Mouse (Mus musculus): Measurements from ENCODE around the gene Camk1d. TPM values are rescaled to one million over a fixed set of nuclear protein-coding genes. Genes with fewer than 3 reads are reported as not detected.
"Not testable (repeated sequence)": the region's sequence is repeated elsewhere in the genome, so short reads cannot be mapped to it uniquely, and the experiment has no call there.

Camk1d gene
- total RNA-seq, 2 experiments from 2014 or later = 64.2 to 64.3 TPM

GRCm38 (mm10) chr2:5425612-5426011 lies 288.7 kb downstream of the Camk1d start:
- DNase-seq = no peak

DNA sequence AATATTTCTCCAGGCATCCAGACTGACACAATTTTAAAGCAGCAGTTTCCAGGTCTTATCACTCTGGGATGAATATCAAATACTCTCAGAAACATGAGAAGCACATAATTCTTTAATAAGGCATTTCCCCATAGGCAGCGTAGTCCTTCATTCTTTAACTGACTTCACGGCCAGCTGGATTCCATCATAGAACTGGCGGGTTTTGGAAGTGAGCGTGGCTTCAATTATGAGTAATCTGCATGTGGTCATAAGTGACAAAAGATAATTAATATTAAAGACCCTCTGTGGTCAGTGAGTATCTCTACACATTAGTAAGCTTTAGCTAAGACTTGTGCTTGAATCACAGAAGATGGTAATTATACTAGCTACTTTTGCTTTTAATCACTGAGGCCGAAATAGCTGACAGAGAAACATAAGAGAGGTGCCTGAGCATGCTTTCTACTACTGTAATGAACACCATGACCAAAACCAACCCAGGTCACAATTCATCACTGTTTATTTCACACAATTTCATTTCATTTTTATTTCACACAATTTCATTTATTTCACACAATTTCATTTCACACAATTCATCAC lies 293.6 kb downstream of the Camk1d start:
- DNase-seq = no peak
- intact Hi-C loops (cut with DNase I) = no loop called here

More at GRCm38 (mm10) chr2:5425612-5426011, 288.7 kb downstream of the Camk1d start:
- intact Hi-C loops (cut with DNase I) = no loop called here

GRCm38 (mm10) chr2:5418802-5419201 lies 295.5 kb downstream of the Camk1d start:
- DNase-seq = no peak
- intact Hi-C loops (cut with DNase I) = no loop called here

- peak; percentile 59 for DNase-seq
- intact Hi-C loops (cut with DNase I) = no loop called here
Observed at GRCm38 (mm10) chr2:5417158-5418032, 296.9 kb downstream of the Camk1d start.

DNA sequence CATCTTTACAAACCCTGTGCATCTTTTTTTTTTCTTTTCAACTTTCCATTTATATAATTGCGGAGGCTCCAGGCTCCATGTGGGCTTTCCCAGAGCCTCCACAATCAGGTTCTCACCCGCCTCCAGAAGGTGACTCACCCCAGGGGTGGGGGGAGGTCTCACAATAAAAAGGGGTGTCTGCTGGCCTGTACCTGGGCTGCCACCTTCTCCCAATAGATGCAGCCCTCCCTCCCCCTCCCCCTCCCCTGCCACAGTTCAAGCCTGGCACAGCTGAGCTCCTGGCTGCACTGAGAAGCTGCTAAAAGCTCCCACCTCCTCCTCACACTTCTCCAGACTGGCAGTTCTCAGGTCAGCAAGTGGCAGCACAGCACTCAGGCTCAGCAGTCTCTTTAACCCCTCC lies 302.5 kb downstream of the Camk1d start:
- intact Hi-C loops (cut with DNase I) = no loop called here

DNA sequence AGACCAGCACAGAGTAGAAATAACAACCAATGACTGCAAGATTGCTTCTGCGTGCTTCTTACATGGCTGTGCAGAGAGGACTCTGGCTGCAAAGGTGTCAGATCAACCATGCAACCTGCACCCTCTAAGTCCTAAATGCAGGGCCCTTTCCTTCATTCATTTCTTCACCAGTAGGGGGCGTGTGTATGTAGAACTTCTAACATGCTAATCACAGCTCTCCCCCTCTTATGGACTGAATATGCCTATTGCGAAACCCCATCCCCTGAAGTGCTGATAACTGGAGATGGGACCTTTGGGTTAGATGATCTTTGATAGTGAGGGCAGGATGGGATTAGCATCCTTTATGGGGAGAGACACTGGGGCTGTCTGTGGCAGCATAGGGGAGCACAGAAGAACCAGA lies 310.5 kb downstream of the Camk1d start:
- DNase-seq = no peak
- intact Hi-C loops (cut with DNase I) = no loop called here

More for the DNA sequence above, 302.5 kb downstream of the Camk1d start:
- no peak for DNase-seq

DNA sequence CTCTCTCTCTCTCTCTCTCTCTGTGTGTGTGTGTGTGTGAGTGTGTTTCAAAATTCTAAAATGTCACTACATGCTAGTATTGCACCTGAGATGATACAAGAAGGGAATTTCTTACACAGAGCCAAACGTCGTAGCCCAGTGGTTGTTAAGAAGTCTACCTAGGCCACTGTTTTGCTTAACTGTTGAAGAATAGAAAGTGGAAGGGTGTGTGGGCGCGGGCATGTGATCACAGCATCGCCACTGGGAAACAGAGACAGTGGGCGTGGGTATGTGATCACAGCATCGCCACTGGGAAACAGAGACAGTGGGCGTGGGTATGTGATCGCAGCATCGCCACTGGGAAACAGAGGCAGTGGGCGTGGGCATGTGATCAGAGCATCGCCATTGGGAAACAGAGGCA lies 312.3 kb downstream of the Camk1d start:
- intact Hi-C loops (cut with DNase I) = no loop called here
- no peak for DNase-seq

GRCm38 (mm10) chr2:5398505-5398904 lies 315.8 kb downstream of the Camk1d start:
- DNase-seq = no peak
- intact Hi-C loops (cut with DNase I) = loop anchor here (5.0 kb wide), 1 partner anchor 316 kb away; no protein-coding TSS in a partner anchor

DNA sequence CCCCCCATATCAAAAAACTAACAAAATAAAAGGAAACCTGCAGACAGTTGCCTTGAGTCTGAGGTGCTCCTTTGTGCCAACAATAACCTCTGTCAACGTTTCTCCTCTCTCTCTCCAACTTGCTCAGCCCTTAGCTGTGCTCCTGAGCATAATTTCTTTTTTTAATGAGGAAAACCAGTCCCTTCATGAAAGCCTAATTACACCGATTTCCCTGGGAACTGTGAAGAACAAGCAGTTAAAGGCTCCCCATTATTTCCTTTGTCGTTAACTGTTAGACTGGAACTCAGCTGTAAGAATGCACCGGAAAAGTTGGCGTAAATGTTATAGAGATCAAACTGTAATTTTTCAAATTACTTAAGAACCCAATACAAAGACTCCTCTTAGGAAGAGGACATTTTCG lies 316.3 kb downstream of the Camk1d start:
- intact Hi-C loops (cut with DNase I) = loop anchor here (5.0 kb wide), 1 partner anchor 316 kb away; no protein-coding TSS in a partner anchor

GRCm38 (mm10) chr2:5397468-5397867 lies 316.8 kb downstream of the Camk1d start:
- intact Hi-C loops (cut with DNase I) = loop anchor here (5.0 kb wide), 1 partner anchor 315 kb away; no protein-coding TSS in a partner anchor
- no peak for DNase-seq

More for the DNA sequence above, 316.3 kb downstream of the Camk1d start:
- no peak for DNase-seq

DNA sequence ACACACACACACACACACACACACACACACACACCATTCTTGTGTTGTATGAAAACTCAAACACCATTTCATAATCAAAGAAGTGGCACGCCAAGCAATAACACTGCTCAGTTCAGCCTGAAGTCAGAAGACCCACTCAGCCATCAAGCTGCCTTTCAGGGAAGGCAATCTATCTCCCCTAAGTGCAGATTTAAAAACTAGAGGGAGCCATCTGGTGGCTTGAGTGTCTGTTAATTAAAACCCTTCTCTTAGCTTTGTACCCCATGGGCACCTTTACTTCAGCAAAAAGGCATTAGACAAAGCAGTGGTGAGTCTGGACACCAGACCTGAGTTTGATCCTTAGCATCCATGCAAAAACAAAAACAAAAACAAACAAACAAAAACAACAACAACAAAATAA lies 317.9 kb downstream of the Camk1d start:
- intact Hi-C loops (cut with DNase I) = loop anchor here (5.0 kb wide), 1 partner anchor 314 kb away; no protein-coding TSS in a partner anchor

DNA sequence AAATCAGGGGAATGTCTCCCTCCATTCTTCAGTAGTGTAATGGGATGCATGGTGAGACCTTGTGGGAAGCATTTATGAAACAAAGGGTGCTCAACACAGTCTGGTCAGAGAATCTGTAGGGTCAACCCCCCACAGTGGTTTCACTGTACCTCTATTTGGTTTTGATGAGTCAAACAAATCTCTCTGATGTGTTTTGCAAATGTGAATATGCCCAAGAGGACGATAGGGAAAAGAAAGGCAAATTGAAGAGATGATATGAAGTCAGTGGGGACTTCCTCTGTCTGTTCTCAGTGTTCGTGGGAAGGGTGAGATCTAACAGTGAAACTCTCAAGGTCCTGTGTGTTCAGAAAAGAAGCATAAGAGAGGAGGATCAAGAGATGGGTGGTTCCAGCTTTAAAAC lies 318.4 kb downstream of the Camk1d start:
- no peak for DNase-seq
- intact Hi-C loops (cut with DNase I) = loop anchor here (5.0 kb wide), 1 partner anchor 314 kb away; no protein-coding TSS in a partner anchor

More for the DNA sequence above, 317.9 kb downstream of the Camk1d start:
- DNase-seq = no peak

GRCm38 (mm10) chr2:5392921-5393320 lies 321.4 kb downstream of the Camk1d start:
- intact Hi-C loops (cut with DNase I) = no loop called here
- no peak for DNase-seq

DNA sequence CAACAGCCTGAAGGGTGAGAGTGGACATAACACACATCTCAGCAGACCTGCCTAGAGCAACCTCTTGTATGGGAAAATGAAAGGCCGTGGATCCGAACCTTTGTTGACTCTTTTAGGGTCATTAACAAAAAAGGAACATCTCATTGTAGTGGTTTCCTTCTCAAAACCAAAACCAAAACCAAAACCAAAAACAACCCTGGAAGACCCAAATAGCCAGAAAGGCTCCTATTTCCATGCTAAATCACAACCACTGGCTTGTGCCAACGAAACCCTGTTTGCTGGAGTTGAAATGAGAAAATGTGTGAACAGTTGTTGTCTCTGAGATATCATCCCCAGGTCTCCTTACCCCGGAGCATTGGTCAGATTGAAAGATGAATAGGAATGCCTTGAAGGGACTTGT lies 321.8 kb downstream of the Camk1d start:
- no peak for DNase-seq
- intact Hi-C loops (cut with DNase I) = no loop called here

DNA sequence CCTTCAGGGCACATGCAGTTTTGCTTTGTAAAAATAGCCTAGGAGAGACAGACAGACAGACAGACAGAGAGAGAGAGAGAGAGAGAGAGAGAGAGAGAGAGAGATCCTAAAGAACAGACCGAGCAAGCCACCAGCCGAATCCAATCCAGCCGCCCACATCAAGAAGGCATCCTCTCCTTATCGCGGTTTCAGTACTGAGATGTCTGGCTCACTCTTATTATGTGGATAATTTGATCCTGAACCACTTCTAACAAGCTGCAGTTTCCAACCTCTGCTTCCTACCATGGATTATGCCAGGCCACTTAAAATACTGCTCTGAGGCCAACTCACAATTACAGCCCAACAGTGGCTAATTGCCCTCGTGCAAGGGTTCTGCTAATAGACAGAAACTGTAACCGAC lies 325.9 kb downstream of the Camk1d start:
- intact Hi-C loops (cut with DNase I) = no loop called here
- no peak for DNase-seq

- DNase-seq = peak; percentile 75
- intact Hi-C loops (cut with DNase I) = no loop called here
Observed at GRCm38 (mm10) chr2:5381712-5382710, 332.3 kb downstream of the Camk1d start.

DNA sequence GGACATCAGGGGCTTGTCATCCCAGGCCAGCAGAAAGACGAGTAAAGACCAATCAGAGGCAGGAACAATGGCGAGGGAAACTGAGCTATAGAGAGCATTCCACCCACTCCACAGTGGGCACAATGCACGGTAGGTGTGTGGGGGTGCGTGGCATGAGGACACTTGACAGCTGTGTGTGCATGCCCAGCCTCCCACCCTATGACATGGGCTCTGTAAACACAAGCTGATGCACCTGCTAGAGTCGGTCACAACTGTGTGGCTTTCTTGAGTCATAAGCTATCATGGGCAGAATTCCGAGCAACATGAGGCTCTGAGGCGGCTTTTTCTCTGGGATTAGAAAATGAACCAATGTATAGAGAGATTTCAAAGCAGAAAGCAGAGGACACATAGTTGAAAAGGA lies 333.3 kb downstream of the Camk1d start:
- intact Hi-C loops (cut with DNase I) = no loop called here
- DNase-seq = no peak

DNA sequence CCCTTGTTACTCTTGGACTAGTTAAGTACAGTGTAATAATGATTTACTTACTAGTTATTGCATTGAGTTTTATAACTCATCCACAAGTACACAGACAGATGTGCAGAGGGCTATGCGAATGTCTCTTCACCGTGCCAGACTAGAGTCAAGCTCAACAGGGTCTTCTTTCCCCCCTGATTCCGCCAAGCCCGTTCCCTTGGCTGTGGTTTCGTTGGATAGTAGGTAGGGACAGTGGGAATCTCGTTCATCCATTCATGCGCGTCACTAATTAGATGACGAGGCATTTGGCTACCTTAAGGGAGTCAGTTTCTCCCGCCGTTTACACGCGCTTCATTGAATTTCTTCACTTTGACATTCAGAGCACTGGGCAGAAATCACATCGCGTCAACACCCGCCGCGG lies 335.4 kb downstream of the Camk1d start:
- intact Hi-C loops (cut with DNase I); DNase-seq: not testable (repeated sequence)

GRCm38 (mm10) chr2:5378066-5378672 lies 336.1 kb downstream of the Camk1d start:
- DNase-seq = no peak

DNA sequence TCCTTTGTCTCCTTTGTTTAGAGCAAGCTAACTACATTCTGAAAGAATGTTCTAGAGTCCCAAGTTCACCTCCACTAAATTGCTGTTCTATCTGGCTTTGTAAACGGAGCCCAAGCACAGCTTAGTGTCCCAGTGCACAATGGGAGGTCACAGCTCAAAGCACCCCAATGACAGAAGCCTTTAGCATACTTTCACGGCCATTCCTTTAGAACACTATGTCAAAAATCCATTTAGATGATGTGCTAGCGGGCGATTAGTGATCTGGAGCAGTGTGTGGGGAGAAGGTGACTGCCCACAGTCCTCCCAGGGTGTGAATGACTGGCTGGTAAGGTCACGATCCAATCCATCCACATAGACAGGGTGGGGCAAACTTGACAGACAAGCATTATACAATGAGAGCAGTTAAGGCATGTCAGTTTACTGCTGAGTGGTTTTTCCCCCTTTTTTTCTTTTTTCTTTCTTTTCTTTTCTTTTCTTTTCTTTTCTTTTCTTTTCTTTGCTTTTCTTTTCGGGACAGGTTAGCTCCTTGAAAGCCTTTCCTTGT lies 341.4 kb downstream of the Camk1d start:
- no peak for DNase-seq
- intact Hi-C loops (cut with DNase I) = no loop called here

More at GRCm38 (mm10) chr2:5378066-5378672, 336.1 kb downstream of the Camk1d start:
- intact Hi-C loops (cut with DNase I) = no loop called here
